Mouse (Mus musculus) olfactory bulb, adult 2 months (tissue): ENCODE results near the gene Gpatch8. TPM values are rescaled to one million over a fixed set of nuclear protein-coding genes. Genes with fewer than 3 reads are reported as not detected.

Experiments used
- H3K27ac ChIP-seq: fragments of 200-500 bp; 2 replicates; pipeline ENCODE4 v1.5.1; 2012; ENCODE audit warnings: low read depth, low read length; ENCODE audit not compliant: insufficient read depth
- H3K4me1 ChIP-seq: fragments of 200-500 bp; 2 replicates; pipeline ENCODE4 v1.6.1; 2012; ENCODE audit warnings: low read length; ENCODE audit not compliant: control insufficient read depth, insufficient read depth
- H3K4me3 ChIP-seq: fragments of 200-500 bp; 2 replicates; pipeline ENCODE4 v1.5.1; 2012; ENCODE audit warnings: mild to moderate bottlenecking, low read depth, low read length, moderate library complexity; ENCODE audit not compliant: insufficient read depth
- CTCF ChIP-seq: fragments of 200-500 bp; IDR thresholded peaks from 2 replicates; pipeline ENCODE4 v1.5.1; 2012; ENCODE audit warnings: low read depth, mild to moderate bottlenecking, low read length, moderate library complexity; ENCODE audit not compliant: insufficient read depth
- POLR2A ChIP-seq: fragments of 200-500 bp; IDR thresholded peaks from 2 replicates; pipeline ENCODE4 v1.6.1; 2012; ENCODE audit warnings: mild to moderate bottlenecking, low read depth, low read length, moderate library complexity; ENCODE audit not compliant: insufficient read depth
- WGBS: fragments of 180-500 bp; shearing (Covaris S2); methylation state at CpG from one replicate; pipeline ENCODE4 v1.1.7; 2018; 5-methylcytosine and 5-hydroxymethylcytosine counted together
- polyA plus RNA-seq: library from polyadenylated mRNA; stranded (reverse); fragments of >200 nt; gene quantifications from 2 replicates; pipeline ENCODE4 v1.2.4, GENCODE M21; 2012; ENCODE audit warnings: low replicate concordance; ENCODE audit not compliant: missing spikeins, insufficient read depth, insufficient read length

Gpatch8 gene
- polyA plus RNA-seq, 1 experiment = 138 TPM

- H3K4me3 ChIP-seq = peak overlapping the region; percentile 45
- TF ChIP-seq CTCF (no peak), POLR2A (no peak)
- WGBS = under 1% methylated on average over 37 of the region's 37 CpGs
- H3K27ac ChIP-seq = peak overlapping the region; percentile 78
- H3K4me1 ChIP-seq = peaks cover 26% of the 10 kb centered on the region
Observed at GRCm38 (mm10) chr11:102467041-102467631, 89.1 kb downstream of the Gpatch8 start.

DNA sequence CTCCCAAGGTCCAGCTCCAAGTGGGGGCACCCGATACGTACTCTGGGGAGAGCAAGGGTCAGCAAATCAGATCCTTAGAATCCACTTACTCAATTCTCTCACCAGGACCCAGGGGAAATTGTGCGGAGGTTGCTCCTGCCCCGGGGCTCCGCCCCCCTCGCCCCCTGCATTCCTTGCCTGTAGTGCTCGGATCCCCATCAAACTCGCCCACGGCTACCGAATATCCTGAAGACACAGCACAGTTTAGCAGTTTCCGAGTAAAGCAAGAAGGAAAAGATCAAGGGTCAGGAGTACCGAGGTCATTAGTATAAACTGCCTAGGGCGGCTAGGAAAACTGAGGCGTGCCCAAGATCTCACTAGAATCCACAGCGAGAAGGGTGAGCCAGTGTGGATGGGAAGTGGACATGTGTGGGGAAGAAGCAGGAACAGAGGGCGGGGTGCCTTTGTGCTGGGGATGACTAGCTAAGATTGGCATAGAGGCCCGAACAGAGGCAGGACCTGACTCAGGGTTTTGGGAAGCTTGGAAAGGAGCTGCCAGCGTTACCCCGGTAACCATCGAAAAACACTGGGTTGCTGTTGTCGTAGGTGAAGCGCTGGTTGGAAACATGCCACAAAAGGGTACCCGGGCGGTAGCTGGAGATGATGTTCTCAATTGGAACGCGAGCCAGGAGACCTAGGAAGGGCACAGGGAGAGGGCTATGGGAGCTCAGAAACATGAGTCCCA is 90.3 kb downstream of the Gpatch8 start:
- H3K27ac ChIP-seq = peak overlapping the region; percentile 78
- peaks cover 26% of the 10 kb centered on the region for H3K4me1 ChIP-seq
- no peak overlapping the region for H3K4me3 ChIP-seq
- no peak for TF ChIP-seq CTCF
- no peak for TF ChIP-seq POLR2A
- WGBS = 13% methylated on average over 26 of the region's 26 CpGs

DNA sequence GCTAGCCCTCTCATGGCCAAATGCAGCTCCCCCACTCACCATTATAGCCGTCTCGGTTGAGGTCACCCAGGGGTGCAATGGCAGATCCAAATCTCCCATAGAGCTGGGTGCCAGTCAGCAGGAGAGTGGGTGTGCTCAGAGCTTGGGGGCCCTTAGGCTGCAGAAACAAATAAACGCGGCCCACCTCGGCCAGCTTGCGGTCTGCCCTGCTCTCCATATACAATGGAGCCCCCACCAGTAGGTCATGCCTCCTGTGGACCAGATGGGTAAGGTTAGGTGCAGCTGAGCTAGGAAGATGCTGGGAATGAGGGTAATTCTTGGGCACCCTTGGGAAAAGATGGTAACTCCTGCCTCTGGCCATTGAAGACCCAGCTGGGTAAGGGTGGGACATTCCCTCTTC is 91.3 kb downstream of the Gpatch8 start:
- WGBS = 95% methylated on average over 6 of the region's 6 CpGs
- no peak overlapping the region for H3K27ac ChIP-seq
- no peak for TF ChIP-seq CTCF
- no peak for TF ChIP-seq POLR2A
- H3K4me1 ChIP-seq = peaks cover 26% of the 10 kb centered on the region
- H3K4me3 ChIP-seq = no peak overlapping the region

DNA sequence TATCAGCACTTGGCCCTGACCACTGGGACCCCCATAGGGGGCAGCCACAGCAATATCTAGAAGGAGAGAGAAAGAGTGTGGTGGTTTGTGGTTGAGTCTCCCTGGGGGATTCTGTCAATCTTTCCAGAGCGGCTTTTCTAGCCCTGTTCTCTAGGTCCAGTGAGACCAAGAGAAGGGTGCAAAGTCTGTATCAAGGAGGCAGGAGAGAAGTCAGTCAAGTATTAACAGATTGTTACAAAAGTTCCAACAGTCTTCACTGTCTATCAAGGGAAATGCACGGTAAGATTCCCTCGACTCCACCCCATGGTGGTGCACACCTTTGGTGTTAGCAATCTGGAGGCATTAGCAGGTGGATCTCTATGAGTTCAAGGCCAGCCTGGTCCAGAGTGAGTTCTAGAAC is 94.4 kb downstream of the Gpatch8 start:
- 90% methylated on average over 3 of the region's 3 CpGs for WGBS
- TF ChIP-seq CTCF (no peak), POLR2A (no peak)
- H3K4me1 ChIP-seq = peaks cover 16% of the 10 kb centered on the region
- no peak overlapping the region for H3K4me3 ChIP-seq
- no peak overlapping the region for H3K27ac ChIP-seq

DNA sequence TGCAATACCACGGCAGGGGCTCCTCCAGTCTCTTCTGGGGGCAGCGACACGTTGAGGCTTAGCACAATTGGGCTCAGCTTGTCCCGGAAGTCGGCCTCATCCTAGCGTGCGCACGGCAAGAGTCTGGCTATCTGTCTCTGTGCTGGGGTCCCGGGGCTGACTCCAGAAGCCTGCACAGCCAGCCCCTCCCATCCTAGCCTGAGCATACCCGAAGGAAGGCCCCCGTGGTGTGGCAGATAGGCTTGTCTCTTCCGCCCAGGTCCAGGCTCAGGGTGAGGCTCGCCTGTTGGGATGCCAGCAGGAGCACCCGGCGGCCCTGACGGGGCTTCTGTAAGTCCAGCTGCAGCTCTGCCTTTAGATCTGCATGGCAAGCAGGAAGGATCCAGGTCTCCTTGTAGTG is 95.7 kb downstream of the Gpatch8 start:
- H3K4me1 ChIP-seq = peaks cover 12% of the 10 kb centered on the region
- 72% methylated on average over 16 of the region's 16 CpGs for WGBS

DNA sequence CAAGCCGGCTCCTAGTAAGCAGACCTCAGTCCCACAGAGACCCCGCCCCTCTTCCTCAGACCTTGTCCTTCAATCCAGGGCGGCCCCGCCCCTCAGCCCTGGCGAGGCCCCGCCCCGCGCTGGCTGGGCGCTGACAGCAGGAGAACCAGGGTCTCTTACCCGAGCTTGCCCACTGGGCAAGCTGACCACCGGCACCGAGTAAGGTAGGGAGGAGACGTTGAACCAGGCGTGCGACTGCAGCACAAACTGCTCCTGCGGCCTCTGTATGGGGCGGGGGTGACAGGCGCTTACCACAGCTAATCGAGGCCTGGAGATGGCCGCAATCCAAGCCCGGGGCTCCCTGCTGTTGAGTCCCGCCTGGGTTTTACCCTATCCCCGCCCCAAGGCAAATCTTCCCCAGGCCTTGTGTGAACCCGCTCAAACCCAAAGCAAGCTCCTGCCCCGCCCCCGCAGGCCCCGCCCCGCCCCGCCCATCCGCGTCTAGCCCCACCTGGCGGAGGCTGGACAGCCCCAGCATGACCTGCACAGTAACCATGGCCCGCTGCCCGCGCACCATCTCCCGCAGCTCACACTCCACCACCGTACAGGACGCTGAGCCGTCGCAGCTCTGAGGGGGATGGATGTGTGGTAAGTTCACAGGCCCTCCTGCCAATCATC is 100.3 kb downstream of the Gpatch8 start:
- Histone ChIP-seq H3K4me3 (peak overlapping the region; percentile 50), H3K27ac (no peak overlapping the region), H3K4me1 (peaks cover 12% of the 10 kb centered on the region)
- 3% methylated on average over 40 of the region's 40 CpGs for WGBS
- TF ChIP-seq POLR2A = 0 out of 2 replicates have a peak, but pooled peaks have one; percentile 15
- no peak; the same call in 1 of the 2 replicates for TF ChIP-seq CTCF

More for the DNA sequence above, 95.7 kb downstream of the Gpatch8 start:
- Histone ChIP-seq H3K27ac (no peak overlapping the region), H3K4me3 (no peak overlapping the region)
- TF ChIP-seq CTCF (no peak), POLR2A (no peak)

DNA sequence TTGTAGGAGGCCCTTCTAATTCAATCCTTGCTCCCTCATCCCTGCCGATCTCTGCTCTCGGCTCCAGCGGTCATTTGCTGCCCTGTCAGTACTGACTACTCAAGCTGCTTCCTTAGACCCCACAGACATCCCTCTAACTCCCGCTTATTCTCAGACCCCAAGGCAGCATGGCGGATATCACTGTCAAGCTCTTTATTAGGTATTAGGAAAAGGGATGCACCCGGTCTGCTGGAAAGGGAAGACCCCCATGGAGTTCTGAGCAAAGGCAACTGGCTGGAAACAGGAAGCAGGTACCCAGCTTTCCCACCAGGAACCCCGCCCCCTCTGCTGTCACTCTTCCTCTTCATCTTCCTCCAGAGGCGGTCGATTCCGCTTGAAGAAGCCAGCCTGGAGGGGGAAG is 103.1 kb downstream of the Gpatch8 start:
- TF ChIP-seq POLR2A = no peak
- TF ChIP-seq CTCF = no peak
- Histone ChIP-seq H3K27ac (no peak overlapping the region), H3K4me3 (no peak overlapping the region), H3K4me1 (peaks cover 23% of the 10 kb centered on the region)
- 50% methylated on average over 10 of the region's 10 CpGs for WGBS

- no peak overlapping the region for H3K4me3 ChIP-seq
- WGBS = 62% methylated on average over 17 of the region's 17 CpGs
- no peak overlapping the region for H3K27ac ChIP-seq
- H3K4me1 ChIP-seq = peaks cover 36% of the 10 kb centered on the region
- TF ChIP-seq CTCF (no peak), POLR2A (no peak)
Observed at GRCm38 (mm10) chr11:102449043-102450008, 106.9 kb downstream of the Gpatch8 start.

DNA sequence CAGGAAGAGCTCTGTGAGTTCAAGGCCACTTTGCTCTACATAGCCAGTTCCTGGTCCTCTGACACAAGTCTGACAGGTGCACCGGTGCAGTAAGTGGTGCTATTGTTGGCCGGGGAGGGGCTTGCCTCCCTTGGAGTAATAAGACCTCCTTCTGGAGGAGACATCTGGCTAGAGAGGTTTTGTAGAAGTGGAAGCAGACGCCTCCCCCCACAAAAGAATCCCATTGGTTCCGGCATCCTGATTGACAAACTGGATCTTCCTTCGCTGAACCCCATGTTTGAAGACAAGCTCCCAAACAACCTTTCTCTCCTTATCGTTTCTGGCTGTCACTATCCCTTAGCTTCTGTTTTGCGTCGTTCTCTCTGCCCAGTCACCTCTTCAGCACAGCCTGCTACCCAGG is 107.9 kb downstream of the Gpatch8 start:
- H3K4me3 ChIP-seq = no peak overlapping the region
- no peak overlapping the region for H3K27ac ChIP-seq
- peaks cover 43% of the 10 kb centered on the region for H3K4me1 ChIP-seq
- WGBS = 11% methylated on average over 8 of the region's 8 CpGs
- TF ChIP-seq CTCF (no peak), POLR2A (no peak)
